Mouse (Mus musculus) forebrain, embryonic 13.5 days (tissue): ENCODE data around the gene Gm6377. TPM values are rescaled to one million over a fixed set of nuclear protein-coding genes. Genes with fewer than 3 reads are reported as not detected.

Source experiments
- ATAC-seq: fragments of 200-750 bp; cut with Nextera tagmentation; 2 replicates; pipeline ENCODE4 v1.8.0; 2017
- H3K27ac ChIP-seq: fragments of 300-500 bp; sonication (generic); 2 replicates; pipeline ENCODE4 v1.5.1; 2015; ENCODE audit warnings: inconsistent platforms, mild to moderate bottlenecking, moderate library complexity
- H3K27me3 ChIP-seq: fragments of 300-500 bp; sonication (generic); 2 replicates; pipeline ENCODE4 v1.6.1; 2015; ENCODE audit warnings: mild to moderate bottlenecking, inconsistent platforms
- H3K36me3 ChIP-seq: fragments of 300-500 bp; sonication (generic); 2 replicates; pipeline ENCODE4 v1.6.1; 2015; ENCODE audit warnings: mild to moderate bottlenecking, inconsistent platforms; ENCODE audit not compliant: poor library complexity, severe bottlenecking
- H3K4me1 ChIP-seq: fragments of 300-500 bp; sonication (generic); 2 replicates; pipeline ENCODE4 v1.6.1; 2015; ENCODE audit warnings: inconsistent platforms
- H3K4me2 ChIP-seq: fragments of 300-500 bp; sonication (generic); 2 replicates; pipeline ENCODE4 v1.6.1; 2015; ENCODE audit warnings: inconsistent platforms, mild to moderate bottlenecking, moderate library complexity
- H3K4me3 ChIP-seq: fragments of 300-500 bp; sonication (generic); 2 replicates; pipeline ENCODE4 v1.5.1; 2015; ENCODE audit warnings: mild to moderate bottlenecking, inconsistent platforms
- H3K9ac ChIP-seq: fragments of 300-500 bp; sonication (generic); 2 replicates; pipeline ENCODE4 v1.6.1; 2015; ENCODE audit warnings: mild to moderate bottlenecking, inconsistent platforms
- H3K9me3 ChIP-seq: fragments of 300-500 bp; sonication (generic); replicated peaks from 2 replicates; pipeline ENCODE4 v1.6.1; 2016; ENCODE audit warnings: inconsistent platforms
- WGBS: fragments of 180-500 bp; shearing (Covaris S2); methylation state at CpG from one replicate; pipeline ENCODE4 v1.1.7; 2015; 5-methylcytosine and 5-hydroxymethylcytosine counted together
- polyA plus RNA-seq: library from polyadenylated mRNA; unstranded; fragments of >200 nt; fragmentation: Nextera tagmentation; extraction: Ambion mirVana; gene quantifications from 2 replicates; pipeline ENCODE4 v1.2.1, GENCODE M21; 2015

The Gm6377 gene
- polyA plus RNA-seq, 1 experiment from 2014 or later, result 0.05 TPM

DNA sequence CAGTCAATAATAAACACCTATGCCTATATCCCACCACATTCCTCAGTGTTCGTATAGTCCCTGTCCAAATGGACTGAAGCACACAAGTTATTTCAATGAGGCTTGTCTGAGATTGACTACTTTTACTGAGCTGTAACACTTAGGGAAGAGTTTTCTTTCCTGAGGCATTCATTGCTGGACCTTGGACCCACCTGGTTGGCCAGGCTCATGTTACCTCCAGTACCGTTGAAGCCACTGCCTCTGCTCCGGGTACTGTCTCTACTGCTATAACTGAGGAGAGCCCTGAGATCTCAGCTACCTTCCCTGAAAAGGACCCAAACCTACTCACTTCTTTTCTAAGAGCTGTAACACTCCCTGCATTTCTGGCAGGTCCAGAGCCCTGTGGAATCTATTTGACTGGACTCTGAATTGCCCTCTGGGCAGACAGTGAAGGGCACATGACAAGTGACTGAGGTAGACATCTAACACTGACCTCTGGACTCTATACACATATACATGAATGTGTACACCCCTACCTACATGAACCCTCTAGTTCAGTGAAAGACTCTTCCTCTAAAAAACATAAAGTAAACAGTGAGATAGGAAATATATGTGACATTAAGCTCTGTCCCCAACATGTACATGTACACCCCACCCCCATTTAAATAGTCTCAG lies 39.0 kb downstream of the Gm6377 start:
- Histone ChIP-seq H3K4me1 (no peaks in the 10 kb centered on the region), H3K27me3 (no peaks in the 10 kb centered on the region), H3K4me3 (no peak overlapping the region), H3K9ac (no peak overlapping the region), H3K27ac (no peak overlapping the region), H3K4me2 (no peak overlapping the region), H3K9me3 (no peaks in the 10 kb centered on the region), H3K36me3 (no peaks in the 10 kb centered on the region)
- 96% methylated on average over 3 of the region's 3 CpGs for WGBS
- no peak for ATAC-seq

DNA sequence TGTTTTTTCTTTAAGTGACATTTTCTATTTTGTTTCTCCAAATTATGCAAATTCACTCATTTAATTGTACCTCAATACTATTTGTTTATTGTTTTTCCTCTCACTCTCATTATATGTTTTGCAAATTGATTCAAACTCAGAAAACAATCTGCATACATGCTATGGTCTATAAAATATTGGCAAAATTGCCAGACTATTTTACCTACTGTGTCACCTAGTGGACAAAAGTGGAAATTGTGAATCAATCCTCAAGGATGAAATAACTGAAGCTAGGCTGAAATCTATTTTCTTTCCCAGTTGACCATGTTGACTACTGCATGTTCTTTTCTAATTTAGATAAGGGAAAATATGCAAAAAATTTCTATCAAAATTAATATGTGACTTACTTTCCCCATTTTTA lies 41.6 kb downstream of the Gm6377 start:
- H3K9me3 ChIP-seq, result no peaks in the 10 kb centered on the region
- H3K9ac ChIP-seq, result no peak overlapping the region
- no peak overlapping the region for H3K4me3 ChIP-seq
- H3K4me2 ChIP-seq, result no peak overlapping the region
- no peaks in the 10 kb centered on the region for H3K36me3 ChIP-seq
- H3K27ac ChIP-seq, result no peak overlapping the region
- H3K4me1 ChIP-seq, result no peaks in the 10 kb centered on the region
- no peaks in the 10 kb centered on the region for H3K27me3 ChIP-seq
- no peak for ATAC-seq

Other genes with a start within 250 kb of the Gm6377 start
- gene Hmgn5, start 183.4 kb upstream of the Gm6377 start, polyA plus RNA-seq, result 35.5 and 43.0 TPM in 2 replicates
- gene Sh3bgrl, start 101.4 kb upstream of the Gm6377 start, polyA plus RNA-seq, result 251 and 265 TPM in 2 replicates